Mouse (Mus musculus) stomach, embryonic 15.5 days (tissue): ENCODE measurements around the gene Acsl3. TPM values are rescaled to one million over a fixed set of nuclear protein-coding genes. Genes with fewer than 3 reads are reported as not detected.

Experiments used
- ATAC-seq: fragments of 200-750 bp; cut with Nextera tagmentation; 2 replicates; pipeline ENCODE4 v1.8.0; 2017; ENCODE audit warnings: low read depth, moderate number of reproducible peaks, moderate TSS enrichment; ENCODE audit not compliant: insufficient read depth, low FRiP score
- H3K27ac ChIP-seq: fragments of 300-500 bp; sonication (generic); 2 replicates; pipeline ENCODE4 v1.5.1; 2015; ENCODE audit warnings: mild to moderate bottlenecking, inconsistent platforms
- H3K27me3 ChIP-seq: fragments of 300-500 bp; sonication (generic); replicated peaks from 2 replicates; pipeline ENCODE4 v1.6.1; 2015; ENCODE audit warnings: inconsistent platforms
- H3K36me3 ChIP-seq: fragments of 300-500 bp; sonication (generic); 2 replicates; pipeline ENCODE4 v1.6.1; 2015; ENCODE audit warnings: inconsistent platforms
- H3K4me1 ChIP-seq: fragments of 300-500 bp; sonication (generic); 2 replicates; pipeline ENCODE4 v1.6.1; 2015; ENCODE audit warnings: inconsistent platforms
- H3K4me2 ChIP-seq: fragments of 300-500 bp; sonication (generic); 2 replicates; pipeline ENCODE4 v1.6.1; 2015; ENCODE audit warnings: mild to moderate bottlenecking, inconsistent platforms
- H3K4me3 ChIP-seq: fragments of 300-500 bp; sonication (generic); replicated peaks from 2 replicates; pipeline ENCODE4 v1.5.1; 2015; ENCODE audit warnings: inconsistent platforms
- H3K9ac ChIP-seq: fragments of 300-500 bp; sonication (generic); 2 replicates; pipeline ENCODE4 v1.6.1; 2015; ENCODE audit warnings: inconsistent platforms
- H3K9me3 ChIP-seq: fragments of 300-500 bp; sonication (generic); 2 replicates; pipeline ENCODE4 v1.6.1; 2016; ENCODE audit warnings: inconsistent platforms
- WGBS: fragments of 180-500 bp; shearing (Covaris S2); methylation state at CpG from one replicate; pipeline ENCODE4 v1.1.7; 2015; 5-methylcytosine and 5-hydroxymethylcytosine counted together
- polyA plus RNA-seq: library from polyadenylated mRNA; unstranded; fragments of >200 nt; fragmentation: Nextera tagmentation; extraction: Ambion mirVana; gene quantifications from 2 replicates; pipeline ENCODE4 v1.2.1, GENCODE M21; 2015

Acsl3 gene
- polyA plus RNA-seq, 1 experiment from 2014 or later, result 61.9 TPM

- H3K4me3 ChIP-seq, result no peak overlapping the region
- H3K27me3 ChIP-seq, result no peaks in the 10 kb centered on the region
- WGBS, result 88% methylated on average over 9 of the region's 9 CpGs
- H3K4me1 ChIP-seq, result no peaks in the 10 kb centered on the region
- H3K36me3 ChIP-seq, result peaks cover 29% of the 10 kb centered on the region
- H3K4me2 ChIP-seq, result no peak overlapping the region
- no peaks in the 10 kb centered on the region for H3K9me3 ChIP-seq
- H3K27ac ChIP-seq, result no peak overlapping the region
- no peak overlapping the region for H3K9ac ChIP-seq
- ATAC-seq, result no peak
Measured at GRCm38 (mm10) chr1:78694503-78695258, 37.1 kb downstream of the Acsl3 start.

- H3K4me2 ChIP-seq, result no peak overlapping the region
- H3K9me3 ChIP-seq, result no peaks in the 10 kb centered on the region
- no peak for ATAC-seq
- H3K9ac ChIP-seq, result no peak overlapping the region
- peaks cover 30% of the 10 kb centered on the region for H3K36me3 ChIP-seq
- no peaks in the 10 kb centered on the region for H3K27me3 ChIP-seq
- H3K27ac ChIP-seq, result no peak overlapping the region
- no peaks in the 10 kb centered on the region for H3K4me1 ChIP-seq
- H3K4me3 ChIP-seq, result no peak overlapping the region
- 83% methylated on average over 2 of the region's 2 CpGs for WGBS
Measured at GRCm38 (mm10) chr1:78696305-78696704, 38.7 kb downstream of the Acsl3 start.

DNA sequence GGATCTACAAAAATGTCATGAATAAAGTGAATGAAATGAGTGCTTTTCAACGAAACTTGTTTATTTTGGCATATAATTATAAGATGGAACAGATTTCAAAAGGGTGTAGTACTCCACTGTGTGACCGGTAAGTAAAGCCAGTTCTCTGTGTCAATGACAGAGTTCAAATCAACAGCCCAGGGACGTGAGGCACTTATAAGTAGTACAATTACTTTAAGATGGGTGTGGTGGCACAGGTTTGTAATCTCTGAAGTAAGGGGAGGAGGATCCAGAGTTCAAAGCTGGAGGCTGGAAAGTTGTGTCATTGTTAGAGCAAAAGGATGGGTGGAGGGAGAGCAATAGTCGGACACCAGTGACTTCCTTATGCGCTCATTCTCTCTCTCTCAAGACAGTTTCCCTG, 39.3 kb downstream of the Acsl3 start:
- Histone ChIP-seq H3K27ac (no peak overlapping the region), H3K9ac (no peak overlapping the region), H3K36me3 (peaks cover 35% of the 10 kb centered on the region), H3K27me3 (no peaks in the 10 kb centered on the region), H3K9me3 (no peaks in the 10 kb centered on the region), H3K4me1 (no peaks in the 10 kb centered on the region), H3K4me2 (no peak overlapping the region), H3K4me3 (no peak overlapping the region)
- WGBS, result 82% methylated on average over 5 of the region's 5 CpGs
- no peak for ATAC-seq

- H3K4me1 ChIP-seq, result no peaks in the 10 kb centered on the region
- no peaks in the 10 kb centered on the region for H3K27me3 ChIP-seq
- H3K4me3 ChIP-seq, result no peak overlapping the region
- no peak overlapping the region for H3K27ac ChIP-seq
- WGBS, result 68% methylated on average over 6 of the region's 6 CpGs
- no peak overlapping the region for H3K9ac ChIP-seq
- no peaks in the 10 kb centered on the region for H3K9me3 ChIP-seq
- H3K36me3 ChIP-seq, result peaks cover 43% of the 10 kb centered on the region
- no peak for ATAC-seq
- H3K4me2 ChIP-seq, result no peak overlapping the region
Measured at GRCm38 (mm10) chr1:78698138-78698537, 40.5 kb downstream of the Acsl3 start.

DNA sequence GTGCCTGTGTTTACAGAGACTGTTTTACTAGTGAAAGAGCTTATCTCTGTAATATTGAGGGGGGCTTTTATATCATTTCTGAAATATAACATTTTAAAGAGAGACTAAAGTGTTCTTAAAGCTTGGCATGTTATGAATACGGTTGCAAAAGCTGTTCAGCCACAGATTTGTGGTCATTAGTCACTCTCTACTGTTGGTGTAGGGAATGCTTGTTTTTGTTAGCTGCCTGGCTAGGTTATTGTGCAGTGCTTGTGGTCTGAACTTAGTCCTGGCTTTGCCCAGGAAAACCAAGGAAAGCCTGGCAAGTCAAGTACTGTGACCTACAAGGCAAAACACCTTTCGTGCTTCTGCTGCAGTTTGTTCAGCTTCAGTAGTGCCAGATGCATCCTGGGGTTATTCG, 44.1 kb downstream of the Acsl3 start:
- WGBS, result 82% methylated on average over 3 of the region's 3 CpGs
- H3K4me1 ChIP-seq, result no peaks in the 10 kb centered on the region
- H3K27ac ChIP-seq, result no peak overlapping the region

DNA sequence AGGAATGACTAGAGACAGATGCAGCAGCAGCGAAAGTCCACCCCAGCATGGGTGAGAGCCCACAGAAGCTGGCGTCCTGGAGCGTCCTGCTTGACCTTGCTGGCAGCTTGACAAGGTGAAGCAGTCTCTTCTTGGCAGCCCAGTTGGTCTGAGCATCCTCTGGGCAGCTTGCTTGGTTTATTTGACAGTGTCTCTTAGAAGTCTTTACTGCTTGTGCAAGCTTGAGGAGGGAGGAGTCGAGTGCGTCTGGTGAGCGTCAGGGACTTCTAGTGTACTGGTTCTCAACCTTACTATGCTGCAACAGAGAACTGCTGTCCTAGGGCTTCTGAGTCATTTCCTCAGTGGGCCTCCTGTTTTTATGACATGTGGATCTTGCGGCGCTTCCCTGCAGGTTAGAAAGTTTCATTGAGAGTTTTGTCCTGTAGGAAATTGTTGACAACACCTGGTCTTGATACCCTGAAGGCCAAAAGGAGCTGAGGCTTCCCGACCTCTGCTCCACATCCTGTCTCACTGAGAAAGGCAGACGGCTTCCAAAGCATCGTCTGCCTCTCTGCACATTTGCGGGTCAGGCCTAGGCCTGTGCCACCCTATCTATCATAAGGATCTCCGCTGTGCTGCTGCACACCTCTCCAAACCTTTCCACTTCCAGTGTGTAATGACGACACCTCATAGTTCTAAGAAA, 44.8 kb downstream of the Acsl3 start:
- no peaks in the 10 kb centered on the region for H3K4me1 ChIP-seq
- ATAC-seq, result no peak
- H3K27ac ChIP-seq, result no peak overlapping the region

More for the DNA sequence above, 44.1 kb downstream of the Acsl3 start:
- Histone ChIP-seq H3K9ac (no peak overlapping the region), H3K36me3 (peaks cover 40% of the 10 kb centered on the region), H3K27me3 (no peaks in the 10 kb centered on the region), H3K4me2 (no peak overlapping the region), H3K4me3 (no peak overlapping the region), H3K9me3 (no peaks in the 10 kb centered on the region)
- no peak for ATAC-seq

DNA sequence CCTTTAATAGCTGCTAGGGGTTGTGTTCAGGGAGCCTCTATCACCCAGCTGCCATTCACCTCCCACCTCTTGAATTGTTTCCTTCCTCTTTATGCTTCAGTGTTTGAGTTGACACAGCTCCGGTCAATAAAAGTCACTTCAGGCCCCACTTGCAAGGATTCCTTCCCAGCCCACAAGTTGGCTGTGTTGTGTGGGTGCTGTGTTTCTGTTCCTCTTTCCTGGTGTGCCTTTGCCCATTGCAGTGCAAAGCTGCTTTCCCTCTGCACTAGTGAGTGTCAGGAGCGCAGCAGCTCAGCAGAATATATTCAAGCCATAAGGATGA, 45.3 kb downstream of the Acsl3 start:
- Histone ChIP-seq H3K4me1 (no peaks in the 10 kb centered on the region), H3K4me2 (no peak overlapping the region), H3K27me3 (no peaks in the 10 kb centered on the region), H3K27ac (no peak overlapping the region), H3K9ac (no peak overlapping the region), H3K9me3 (no peaks in the 10 kb centered on the region), H3K4me3 (no peak overlapping the region), H3K36me3 (peaks cover 40% of the 10 kb centered on the region)
- 92% methylated on average over 2 of the region's 2 CpGs for WGBS
- ATAC-seq, result no peak

More for the DNA sequence above, 44.8 kb downstream of the Acsl3 start:
- H3K4me3 ChIP-seq, result no peak overlapping the region
- H3K9me3 ChIP-seq, result no peaks in the 10 kb centered on the region
- no peak overlapping the region for H3K4me2 ChIP-seq
- H3K27me3 ChIP-seq, result no peaks in the 10 kb centered on the region
- H3K9ac ChIP-seq, result no peak overlapping the region
- H3K36me3 ChIP-seq, result peaks cover 40% of the 10 kb centered on the region
- WGBS, result 73% methylated on average over 14 of the region's 14 CpGs

- Histone ChIP-seq H3K36me3 (peaks cover 26% of the 10 kb centered on the region), H3K4me1 (no peaks in the 10 kb centered on the region), H3K27ac (no peak overlapping the region), H3K9ac (no peak overlapping the region), H3K9me3 (no peaks in the 10 kb centered on the region), H3K4me3 (no peak overlapping the region), H3K4me2 (no peak overlapping the region), H3K27me3 (no peaks in the 10 kb centered on the region)
- WGBS, result 76% methylated on average over 10 of the region's 10 CpGs
- ATAC-seq, result no peak
Measured at GRCm38 (mm10) chr1:78706338-78706737, 48.7 kb downstream of the Acsl3 start.

- WGBS, result 55% methylated on average over 4 of the region's 4 CpGs
- no peak overlapping the region for H3K4me3 ChIP-seq
- no peaks in the 10 kb centered on the region for H3K27me3 ChIP-seq
- H3K9me3 ChIP-seq, result no peaks in the 10 kb centered on the region
- no peaks in the 10 kb centered on the region for H3K4me1 ChIP-seq
- peaks cover 18% of the 10 kb centered on the region for H3K36me3 ChIP-seq
- ATAC-seq, result no peak
- H3K27ac ChIP-seq, result no peak overlapping the region
- H3K4me2 ChIP-seq, result no peak overlapping the region
- H3K9ac ChIP-seq, result no peak overlapping the region
Measured at GRCm38 (mm10) chr1:78707280-78707679, 49.7 kb downstream of the Acsl3 start.

- ATAC-seq, result no peak
- Histone ChIP-seq H3K36me3 (0 out of 2 replicates have a peak, but pooled peaks cover 2% of the 10 kb centered on the region), H3K9ac (no peak overlapping the region), H3K27ac (no peak overlapping the region), H3K9me3 (no peaks in the 10 kb centered on the region), H3K4me3 (no peak overlapping the region), H3K27me3 (no peaks in the 10 kb centered on the region), H3K4me2 (no peak overlapping the region), H3K4me1 (no peaks in the 10 kb centered on the region)
Measured at GRCm38 (mm10) chr1:78710026-78710425, 52.4 kb downstream of the Acsl3 start.

DNA sequence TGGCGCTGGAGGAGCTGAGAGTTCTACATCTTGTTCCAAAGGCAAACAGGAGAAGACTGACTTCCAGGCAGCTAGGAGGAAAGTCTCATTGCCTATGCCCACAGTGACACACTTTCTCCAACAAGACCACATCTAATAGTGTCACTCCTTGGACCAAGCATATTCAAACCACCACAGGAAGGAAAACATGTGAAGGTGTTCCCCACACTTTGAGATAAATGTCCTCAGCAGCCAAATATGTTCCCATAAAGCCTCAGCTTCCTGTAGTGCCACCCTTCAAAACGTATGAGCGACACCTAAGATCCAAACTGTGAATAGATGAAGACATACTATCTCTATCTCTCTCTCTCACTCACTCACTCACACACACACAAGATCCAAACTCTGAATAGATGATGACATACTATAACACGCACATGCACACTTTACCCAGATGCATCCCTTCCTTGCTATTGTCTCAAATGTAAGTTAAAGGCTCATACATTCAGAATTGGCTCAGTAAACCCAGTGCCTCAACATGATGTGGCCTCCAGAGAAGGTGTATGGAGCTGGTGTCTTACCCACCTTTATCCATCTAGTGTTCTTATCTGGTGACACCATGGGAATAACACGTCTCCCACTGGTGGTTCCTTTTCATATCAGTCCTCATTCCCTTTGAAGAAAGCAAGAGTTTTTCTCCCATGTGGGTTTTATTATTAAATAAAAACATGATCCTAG, 53.1 kb downstream of the Acsl3 start:
- Histone ChIP-seq H3K4me2 (no peak overlapping the region), H3K4me3 (no peak overlapping the region), H3K4me1 (no peaks in the 10 kb centered on the region), H3K9me3 (no peaks in the 10 kb centered on the region), H3K9ac (no peak overlapping the region), H3K27me3 (no peaks in the 10 kb centered on the region), H3K27ac (no peak overlapping the region), H3K36me3 (no peaks in the 10 kb centered on the region)
- WGBS, result 85% methylated on average over 5 of the region's 5 CpGs
- ATAC-seq, result no peak

DNA sequence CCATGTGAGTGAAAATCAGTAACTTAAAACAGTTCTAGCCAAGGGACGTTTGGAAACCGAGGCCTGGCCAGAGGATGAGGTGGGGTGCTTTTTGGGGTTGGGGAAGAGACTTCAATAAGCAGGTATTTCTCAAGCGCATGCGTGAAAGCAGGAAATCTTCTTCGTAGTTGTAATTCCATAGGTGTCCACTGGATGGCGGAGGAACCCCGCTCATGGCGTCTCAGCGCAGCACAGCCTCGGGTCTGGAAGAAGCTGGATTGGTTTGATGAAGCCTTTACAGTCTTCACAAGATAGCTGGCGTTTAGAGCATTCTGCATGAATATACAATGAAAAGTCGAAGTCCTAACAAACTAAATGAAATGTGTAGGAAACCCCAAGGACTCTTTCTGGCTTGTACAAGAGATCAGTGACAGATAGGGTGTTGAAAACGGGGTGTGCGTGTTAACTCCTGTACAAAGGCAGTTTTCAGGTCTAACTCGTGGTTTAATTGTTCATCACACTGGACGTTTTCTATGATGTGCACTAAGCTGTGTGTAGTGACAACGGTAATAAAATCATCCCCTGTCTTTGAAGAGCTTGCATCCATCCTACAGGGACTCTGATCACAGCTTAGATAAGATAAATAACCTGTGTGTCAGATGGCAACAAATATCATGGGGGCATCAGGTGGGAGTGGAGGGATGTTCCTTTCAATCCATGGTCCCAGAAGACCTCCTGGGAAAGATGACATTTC, 67.0 kb downstream of the Acsl3 start:
- H3K4me2 ChIP-seq, result no peak overlapping the region
- no peak for ATAC-seq
- H3K9me3 ChIP-seq, result no peaks in the 10 kb centered on the region
- H3K27ac ChIP-seq, result no peak overlapping the region
- H3K9ac ChIP-seq, result no peak overlapping the region
- H3K36me3 ChIP-seq, result no peaks in the 10 kb centered on the region
- H3K27me3 ChIP-seq, result no peaks in the 10 kb centered on the region
- 15% methylated on average over 17 of the region's 17 CpGs for WGBS
- no peaks in the 10 kb centered on the region for H3K4me1 ChIP-seq
- no peak overlapping the region for H3K4me3 ChIP-seq
